Mouse (Mus musculus): ENCODE results near the gene Pid1.

DNA sequence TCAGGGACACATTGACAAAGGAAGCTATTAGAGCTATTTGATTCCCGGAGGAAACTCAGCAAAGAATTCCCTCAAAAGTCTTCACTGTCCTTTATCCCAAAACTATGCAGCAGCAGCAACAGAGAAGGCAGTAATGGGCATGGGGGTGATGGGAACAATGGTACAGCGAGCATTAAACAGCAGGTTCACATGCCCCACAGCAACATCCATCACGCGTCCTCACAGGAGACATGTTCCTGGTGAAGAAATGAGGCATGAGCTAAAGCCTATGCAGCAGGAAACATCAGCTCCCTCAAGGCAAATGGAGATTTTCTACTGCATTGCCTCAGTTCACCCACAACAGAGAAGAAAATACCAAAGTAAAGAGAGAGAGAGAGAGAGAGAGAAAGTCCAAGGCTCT lies 231.5 kb downstream of the Pid1 start:
- TF ChIP-seq GATA1 (IDR thresholded peaks at IDR 0.05; ENCODE audit: borderline replicate concordance, low read length) = no peak
- TF ChIP-seq FLI1 (IDR thresholded peaks at IDR 0.05; ENCODE audit: low read length) = no peak
